Mouse (Mus musculus) A20 (cell line): Measurements from ENCODE around the gene Eno2.
"Not testable (repeated sequence)": the region's sequence is repeated elsewhere in the genome, so short reads cannot be mapped to it uniquely, and the experiment has no call there.

Experiments used
- DNase-seq: peaks from one replicate; pipeline ENCODE4 v3.0.0-alpha.2; 2011; ENCODE audit warnings: low read depth, low spot score

Gene Eno2

DNA sequence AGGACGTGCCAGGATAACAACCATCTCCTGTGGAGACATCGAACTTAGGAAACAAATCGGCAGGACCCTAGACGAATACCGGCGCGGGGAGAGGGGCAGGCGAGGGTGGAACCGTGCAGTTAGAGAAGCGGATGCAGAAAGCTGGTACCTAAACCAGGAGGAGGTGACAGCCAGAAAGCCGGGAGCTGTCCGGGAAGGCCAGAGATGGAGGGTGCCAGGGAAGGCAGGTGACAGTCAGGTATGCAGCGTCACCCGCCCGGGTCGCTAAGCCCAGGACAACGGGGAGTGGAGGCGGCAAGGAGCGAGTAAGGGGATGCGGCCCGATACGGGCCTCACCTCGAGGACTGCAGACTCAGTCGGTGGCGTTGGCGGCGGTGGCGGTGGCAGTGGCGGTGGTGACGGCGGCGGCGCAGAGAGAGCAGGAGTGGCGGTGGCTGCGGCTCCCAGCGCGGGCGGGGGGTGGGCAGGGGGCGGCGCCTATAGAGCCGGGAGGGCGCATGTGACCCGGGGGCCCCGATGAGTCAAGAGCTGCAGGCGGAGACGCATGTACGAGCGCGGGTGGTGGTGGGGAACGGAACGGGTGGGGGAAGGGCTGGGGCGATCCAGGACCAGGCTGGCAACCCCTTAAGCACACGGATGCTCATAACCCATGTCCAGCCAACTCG is at the start of gene Eno2:
Gene Eno2 (minus strand): TSS at position 573 of the 665 bp plus-strand sequence.
- DNase-seq, result peak; percentile 91

DNA sequence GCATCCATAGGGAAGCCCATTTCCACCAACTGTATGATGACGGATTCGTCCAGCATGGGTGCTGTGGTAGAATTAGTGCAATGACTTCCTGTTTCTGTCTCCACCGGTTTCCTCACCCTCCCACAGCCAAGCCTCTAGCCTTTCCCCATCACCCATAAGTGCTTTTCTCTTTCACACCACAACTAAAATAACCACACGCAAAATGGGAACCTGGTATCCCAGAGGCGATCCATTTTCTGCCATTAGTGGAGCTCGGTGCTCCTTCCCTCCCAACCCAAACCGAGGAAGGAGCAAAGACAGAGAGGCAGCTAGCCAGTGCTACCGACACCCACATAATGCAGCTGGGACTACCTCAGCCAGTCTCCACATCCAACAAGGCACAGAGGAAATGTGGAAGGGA is 48.5 kb upstream of the Eno2 start:
- no peak for DNase-seq

DNA sequence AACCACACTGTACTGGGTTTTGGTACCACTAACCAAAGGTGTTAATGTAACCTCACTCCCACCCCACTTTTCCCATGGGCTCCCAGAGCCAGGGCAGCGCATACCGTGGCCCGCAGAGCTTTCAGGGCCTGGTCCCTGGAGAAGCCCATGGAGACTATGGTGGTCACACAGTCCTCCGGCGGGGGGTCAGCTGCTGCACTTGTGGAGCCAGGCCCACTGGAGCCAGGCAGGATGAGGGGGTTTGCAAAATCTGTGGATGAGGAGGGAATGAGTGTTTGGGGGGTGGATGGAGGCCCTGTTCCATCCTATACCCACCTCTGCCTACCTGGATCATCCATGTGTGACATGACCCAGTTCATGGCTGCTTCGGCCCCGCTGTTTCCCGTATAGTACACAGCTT is 48.1 kb upstream of the Eno2 start:
- no peak for DNase-seq

DNA sequence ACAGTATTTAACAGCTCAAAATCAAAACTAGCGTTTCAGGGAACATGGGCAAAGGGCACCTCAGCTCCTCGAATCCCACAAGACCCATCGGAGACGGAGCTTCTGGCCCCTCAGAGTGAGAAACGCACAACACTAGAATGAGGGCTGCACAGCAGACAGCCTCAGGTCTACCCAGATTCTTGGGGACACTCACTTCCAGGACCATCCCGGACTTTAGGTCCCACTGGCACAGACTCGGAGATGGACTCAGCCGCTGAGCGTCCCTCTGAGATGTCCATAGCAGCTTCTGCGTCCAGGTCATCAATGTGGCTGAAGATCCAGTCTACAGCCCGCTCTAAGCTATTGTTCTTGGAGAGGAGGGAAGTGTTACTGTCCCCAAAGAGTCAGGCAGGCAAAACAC is 47.7 kb upstream of the Eno2 start:
- no peak for DNase-seq

DNA sequence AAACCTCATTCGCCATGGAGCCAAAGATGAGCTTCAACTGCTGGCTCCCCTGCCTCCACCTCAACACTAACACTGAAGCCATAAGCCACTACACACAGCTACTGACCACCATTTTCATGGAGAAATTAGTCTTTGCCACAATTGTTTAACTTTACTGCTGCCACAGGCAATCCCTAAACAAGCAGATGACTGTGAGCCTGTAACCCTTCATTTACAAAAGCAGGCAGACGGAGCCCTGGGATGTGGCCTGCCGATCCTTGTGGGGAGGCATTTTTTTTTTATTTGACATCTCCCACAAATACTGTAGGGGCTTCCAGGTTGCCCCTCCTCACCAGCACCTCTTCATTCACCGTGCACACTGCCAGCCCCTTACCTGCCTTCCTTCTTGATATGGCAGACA is 47.1 kb upstream of the Eno2 start:
- no peak for DNase-seq

DNA sequence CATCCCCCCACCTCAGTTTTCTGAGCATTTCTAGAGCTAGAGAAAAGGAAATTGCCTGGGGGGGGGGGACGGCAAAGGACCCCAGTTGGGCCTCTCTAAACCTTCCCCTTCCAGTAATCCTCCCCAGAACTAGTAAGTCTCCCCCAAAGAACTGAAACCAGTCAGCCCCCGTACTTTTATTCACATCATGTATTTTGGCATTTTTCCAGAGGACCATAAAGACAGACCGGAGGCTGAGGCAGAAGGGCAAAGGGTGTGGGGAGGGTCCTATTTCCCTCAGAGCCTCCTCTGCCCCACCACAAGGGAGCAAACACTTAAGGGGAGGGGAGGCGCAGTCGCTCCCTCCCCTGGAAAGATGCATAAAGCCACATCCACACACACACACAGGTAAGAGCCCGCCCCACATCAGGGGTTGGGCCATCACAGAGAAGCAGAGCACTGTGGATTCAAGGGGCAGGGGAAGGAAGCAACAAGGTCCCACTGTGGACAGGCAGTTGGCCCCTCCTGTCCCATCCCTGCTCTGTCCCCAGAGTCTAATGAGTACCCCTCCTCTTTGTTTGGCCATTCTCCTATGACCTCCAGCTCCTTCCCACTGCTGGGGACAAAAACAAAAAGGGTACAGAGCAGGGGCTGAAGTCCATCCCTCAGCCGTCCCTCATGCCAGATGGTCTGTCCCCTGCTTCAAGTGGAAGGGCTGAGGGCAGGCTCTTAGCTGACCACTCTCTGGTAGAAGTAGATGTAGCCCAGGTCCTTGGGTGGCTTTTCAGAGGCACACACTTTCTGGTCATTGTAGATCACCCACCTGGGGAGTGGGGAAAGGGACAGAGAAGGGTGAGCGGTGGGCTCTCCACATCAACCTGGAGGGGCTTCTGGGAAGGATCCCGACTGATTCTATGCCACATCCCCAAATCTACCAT is 45.6 kb upstream of the Eno2 start:
- no peak for DNase-seq

DNA sequence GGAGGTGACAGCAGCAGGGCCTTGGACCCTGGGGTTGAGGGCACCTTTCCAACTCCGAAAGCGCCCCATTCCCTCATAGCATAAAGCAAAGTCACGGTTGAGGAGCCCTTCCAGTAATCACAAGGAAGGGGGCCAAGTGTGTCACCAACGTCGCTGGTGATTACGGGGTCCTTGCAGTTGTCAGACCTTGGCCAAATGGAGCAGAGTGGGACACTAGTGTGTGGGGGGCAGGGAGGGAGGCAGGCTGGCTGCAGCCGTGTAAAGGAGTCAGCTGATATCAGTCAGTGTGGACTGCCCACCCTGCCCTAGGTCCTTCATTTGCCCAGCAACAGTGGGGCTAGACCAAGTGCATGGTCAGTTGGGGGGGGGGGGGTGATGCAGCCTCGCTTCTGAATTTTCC is 45.0 kb upstream of the Eno2 start:
- DNase-seq, result no peak

DNA sequence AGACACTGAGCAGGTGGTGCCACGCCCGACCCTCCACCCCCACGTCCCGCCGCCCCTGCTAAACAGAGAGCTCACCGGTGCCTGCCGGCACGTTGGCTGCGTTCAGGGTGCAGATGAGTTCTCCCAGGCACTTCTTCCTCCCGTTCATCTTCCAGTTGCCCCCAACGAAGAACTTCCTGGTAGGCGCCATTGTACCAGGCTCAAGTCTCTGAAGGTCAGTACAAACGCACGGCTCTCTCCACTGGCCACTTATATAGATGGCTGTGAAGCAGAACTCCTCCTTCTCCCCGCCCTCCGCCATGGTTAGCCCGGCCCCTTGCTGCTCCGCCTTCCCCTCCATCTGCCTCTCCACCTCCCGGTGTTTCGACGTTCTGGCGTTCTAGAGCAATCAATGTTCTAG is 44.5 kb upstream of the Eno2 start, which contains the start of gene Tpi1:
Gene Tpi1 (minus strand): TSS at position 364 of the 400 bp plus-strand sequence.
- DNase-seq, result peak; percentile 93

DNA sequence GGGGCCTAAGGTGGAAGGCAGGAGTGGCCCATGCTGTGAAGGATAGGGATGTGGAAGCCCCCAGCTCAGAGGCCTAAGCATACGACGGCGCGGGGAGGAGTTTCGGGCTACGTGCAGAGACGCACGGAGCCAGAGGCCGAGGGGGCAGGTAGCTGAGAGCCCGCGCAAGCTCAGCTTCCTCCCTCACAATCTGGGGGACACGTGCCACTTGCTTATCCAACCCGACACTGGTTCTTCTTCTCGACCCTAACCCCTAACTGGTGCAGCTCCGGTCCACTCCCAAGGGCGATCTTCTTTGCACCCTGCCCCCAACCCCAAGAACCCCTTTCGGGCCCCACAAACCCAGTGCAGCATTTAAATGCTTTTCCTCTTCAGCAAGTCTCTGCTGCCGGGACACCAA is 44.0 kb upstream of the Eno2 start:
- peak; percentile 84 for DNase-seq

DNA sequence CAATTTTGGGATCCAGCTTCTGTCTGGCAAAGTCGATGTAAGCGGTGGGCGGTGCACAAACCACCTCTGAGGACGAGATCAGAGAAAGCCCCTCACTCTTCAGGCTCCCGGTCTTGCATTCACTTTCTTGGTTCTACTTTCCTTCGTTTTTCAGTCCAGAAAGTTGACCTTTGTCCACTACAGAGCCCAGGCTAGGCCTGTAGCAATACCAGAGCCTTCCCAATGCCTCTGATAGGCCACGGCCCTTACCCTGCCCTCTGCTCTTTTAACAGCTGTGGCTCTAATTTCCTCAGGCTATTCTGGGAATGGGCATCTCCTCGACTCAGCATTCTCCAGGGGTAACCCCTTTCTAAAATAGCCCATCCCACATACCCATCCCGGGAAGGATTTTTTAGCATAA is 43.4 kb upstream of the Eno2 start:
- DNase-seq, result no peak

DNA sequence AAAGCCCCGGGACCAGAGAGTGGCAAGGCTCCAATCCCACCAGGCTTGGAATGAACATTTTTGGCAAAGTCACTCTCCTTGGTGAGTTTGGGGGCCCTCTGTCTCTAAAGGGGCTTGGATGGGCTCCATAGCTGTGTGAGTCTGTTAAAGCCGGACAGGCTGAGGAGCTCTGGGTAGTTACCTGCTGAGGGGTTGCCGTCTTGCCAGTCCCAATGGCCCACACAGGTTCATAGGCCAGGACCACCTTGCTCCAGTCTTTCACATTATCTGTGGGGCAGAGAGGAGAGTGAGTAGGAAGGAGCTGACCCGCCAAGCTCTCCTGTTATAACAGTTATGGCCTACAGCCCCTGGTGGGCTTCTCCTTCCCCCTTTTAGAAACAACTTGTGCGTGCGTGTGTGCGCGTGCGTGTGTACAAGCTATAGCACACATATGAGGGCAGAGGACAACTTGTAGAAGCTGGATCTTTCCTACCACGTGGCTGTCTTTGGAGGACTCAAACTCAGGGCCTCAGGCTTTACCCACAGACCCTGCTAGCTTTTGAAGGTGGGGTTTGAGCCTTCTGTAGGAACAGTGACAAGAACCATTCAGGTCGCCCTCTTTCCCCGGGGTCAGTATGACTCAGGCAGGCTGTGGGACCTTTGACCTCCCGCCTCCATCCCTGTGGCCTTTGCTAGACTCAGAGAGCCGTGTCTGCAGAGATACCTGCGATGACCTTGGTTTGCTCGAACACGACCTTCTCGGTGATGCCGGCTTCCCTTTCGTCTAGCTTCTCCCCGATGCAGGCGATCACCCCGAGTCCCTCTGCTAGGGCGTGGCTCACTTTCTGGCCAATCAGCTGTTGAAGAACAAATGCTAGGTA is 42.5 kb upstream of the Eno2 start:
- no peak for DNase-seq

DNA sequence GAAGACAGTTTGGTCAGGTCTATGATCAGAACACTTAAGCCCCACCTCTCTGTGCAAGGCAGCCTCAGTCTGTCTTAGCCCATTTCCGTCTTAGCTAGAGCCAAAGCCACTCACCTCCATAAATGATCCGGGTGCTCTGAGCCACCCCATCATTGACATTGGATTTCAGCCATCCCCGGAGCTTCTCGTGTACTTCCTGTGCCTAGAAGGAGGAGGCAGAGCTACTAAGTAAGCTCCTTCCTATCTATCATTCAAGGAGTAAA is 41.9 kb upstream of the Eno2 start:
- DNase-seq, result no peak

DNA sequence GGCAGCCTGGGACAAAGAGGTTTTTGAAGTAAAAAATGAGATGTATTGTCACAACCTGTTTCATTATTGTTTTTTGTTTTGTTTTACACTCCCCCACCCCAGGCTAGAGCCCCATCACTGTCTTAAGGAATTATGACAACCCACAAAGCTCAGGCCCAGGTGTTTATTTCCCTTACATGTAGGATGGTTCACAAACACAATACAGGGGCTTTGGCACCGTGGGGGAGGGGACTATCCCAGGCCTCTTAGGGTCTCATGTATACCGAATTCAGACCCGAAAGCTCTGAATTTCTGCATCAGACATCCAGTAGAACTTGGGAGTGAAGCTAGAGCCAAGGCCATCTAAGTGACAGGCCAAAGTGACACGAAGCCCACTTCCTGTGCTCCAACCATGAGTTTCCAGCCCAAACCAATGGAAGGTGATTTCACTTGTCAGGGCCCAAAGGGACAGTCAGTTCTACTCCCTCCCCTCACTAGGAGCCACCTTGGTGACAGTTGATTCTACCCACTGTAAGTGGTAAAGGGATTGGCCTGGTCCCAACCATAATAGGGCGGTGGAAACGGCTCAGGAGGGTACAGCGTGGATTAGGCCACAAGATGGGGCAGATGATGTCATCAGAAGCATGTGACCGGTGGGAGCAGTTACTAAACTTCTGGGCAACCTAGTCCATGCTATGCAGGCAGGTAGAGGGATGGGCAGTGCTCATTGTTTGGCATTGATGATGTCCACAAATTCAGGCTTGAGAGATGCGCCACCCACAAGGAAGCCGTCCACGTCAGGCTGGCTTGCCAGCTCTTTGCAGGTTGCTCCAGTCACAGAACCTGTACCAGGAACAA is 41.3 kb upstream of the Eno2 start:
- DNase-seq, result not testable (repeated sequence)

DNA sequence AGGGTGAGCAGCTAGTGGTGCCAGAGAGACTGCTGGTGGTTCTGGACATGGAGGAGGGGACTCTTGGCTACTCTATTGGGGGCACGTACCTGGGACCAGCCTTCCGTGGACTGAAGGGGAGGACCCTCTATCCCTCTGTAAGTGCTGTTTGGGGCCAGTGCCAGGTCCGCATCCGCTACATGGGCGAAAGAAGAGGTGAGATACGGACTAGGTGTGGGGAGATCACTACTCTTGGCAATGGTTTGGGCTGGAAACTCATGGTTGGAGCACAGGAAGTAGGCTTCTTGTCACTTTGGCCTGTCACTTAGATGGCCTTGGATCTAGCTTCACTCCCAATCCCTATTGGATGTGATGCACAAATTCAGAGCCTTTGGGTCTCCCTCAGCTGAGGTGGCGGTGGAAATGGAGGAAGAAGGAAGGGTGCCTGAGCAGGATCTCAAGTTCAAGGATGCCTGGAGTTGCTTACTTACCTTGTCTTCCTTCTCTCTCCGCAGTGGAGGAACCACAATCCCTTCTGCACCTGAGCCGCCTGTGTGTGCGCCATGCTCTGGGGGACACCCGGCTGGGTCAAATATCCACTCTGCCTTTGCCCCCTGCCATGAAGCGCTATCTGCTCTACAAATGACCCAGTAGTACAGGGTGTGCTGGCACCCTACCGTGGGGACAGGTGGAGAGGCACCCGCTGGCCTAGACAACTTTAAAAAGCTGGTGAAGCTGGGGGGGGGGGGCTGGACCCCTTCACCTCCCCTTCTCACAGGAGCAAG is 40.5 kb upstream of the Eno2 start:
- DNase-seq, result peak; percentile 60

DNA sequence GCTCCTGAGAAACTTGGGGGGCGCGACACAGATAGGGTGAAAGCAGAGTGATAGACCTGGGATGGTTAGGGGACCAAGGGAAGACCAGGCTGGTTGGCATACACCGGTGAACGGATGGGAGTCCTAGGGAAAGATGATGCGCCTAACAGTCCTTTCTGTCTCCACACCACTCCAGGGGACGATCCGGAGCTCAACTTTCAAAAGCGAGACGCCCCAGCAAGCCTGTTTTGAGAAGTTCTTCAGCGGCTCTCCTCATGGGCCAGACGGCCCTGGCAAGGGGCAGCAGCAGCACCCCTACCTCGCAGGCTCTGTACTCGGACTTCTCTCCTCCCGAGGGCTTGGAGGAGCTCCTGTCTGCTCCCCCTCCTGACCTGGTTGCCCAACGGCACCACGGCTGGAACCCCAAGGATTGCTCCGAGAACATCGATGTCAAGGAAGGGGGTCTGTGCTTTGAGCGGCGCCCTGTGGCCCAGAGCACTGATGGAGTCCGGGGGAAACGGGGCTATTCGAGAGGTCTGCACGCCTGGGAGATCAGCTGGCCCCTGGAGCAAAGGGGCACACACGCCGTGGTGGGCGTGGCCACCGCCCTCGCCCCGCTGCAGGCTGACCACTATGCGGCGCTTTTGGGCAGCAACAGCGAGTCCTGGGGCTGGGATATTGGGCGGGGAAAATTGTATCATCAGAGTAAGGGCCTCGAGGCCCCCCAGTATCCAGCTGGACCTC is 39.7 kb upstream of the Eno2 start:
- no peak for DNase-seq

DNA sequence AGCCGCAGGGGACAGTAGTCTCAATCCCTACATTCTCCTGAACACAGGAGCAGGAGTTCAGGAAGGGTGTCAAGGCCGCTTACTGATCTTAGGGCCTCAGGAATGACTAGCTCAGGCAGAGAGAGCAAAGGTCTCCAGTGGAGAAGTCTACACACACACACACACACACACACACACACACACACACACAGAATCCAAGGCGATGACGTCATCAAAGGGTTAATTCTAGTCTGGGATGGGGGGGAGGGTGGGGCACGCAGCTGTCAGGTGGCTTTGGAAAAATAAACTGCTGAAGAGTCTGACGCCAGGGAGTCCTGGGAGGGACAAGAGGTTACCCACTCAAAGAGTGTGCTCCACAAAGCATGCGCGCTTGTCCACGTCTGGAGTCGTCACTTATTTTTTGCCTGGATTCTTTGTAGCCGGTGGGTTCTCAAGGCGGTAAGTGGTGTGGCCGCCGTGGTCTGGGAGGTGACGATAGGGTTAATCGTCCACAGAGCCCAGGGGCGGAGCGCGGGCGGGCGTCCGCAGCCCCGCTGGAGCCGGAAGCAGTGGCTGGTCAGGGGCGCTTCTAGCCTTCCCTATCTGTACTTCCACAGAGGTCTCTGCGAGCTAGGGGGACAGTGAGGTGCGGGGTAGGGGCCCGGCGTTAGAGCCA is 39.0 kb upstream of the Eno2 start, which contains the start of gene Spsb2:
Gene Spsb2 (plus strand): TSS at position 304 of the 655 bp plus-strand sequence.
- DNase-seq, result peak; percentile 21

DNA sequence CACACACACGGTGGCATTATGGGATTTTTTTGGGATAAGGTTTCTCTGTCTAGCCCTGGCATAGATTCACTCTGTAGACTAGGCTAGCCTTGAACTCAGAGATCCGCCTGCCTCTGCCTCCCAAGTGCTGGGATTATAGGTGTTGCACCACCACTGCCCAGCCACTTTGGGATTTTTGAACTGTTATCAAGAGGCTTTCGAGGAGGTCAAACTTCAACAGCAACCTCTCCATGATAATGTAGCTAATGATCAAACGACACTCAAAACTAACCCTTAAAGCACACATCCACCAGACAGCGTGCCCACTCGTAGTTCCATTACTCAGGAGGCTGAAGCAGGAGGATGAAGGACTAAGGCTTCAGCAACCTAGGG is 38.5 kb upstream of the Eno2 start:
- no peak for DNase-seq

DNA sequence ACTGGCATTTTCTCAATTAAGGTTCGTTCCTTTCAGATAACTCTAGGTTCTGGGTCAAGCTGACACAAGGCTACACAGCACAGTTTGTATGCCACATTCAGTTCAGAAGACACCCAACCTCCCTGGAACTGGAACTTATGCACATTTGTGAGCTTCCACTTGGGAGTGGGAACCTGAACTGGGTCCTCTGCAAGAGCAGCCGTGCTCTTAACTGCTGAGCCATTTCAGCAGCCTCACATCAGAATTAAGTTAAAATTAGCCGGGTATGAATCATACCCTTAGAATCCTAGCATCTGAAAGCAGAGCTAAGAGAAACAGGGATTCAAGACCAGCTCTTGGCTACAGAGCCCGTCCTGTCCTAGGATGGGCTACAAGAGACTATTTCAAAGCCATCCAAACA is 37.9 kb upstream of the Eno2 start:
- DNase-seq, result peak; percentile 33

DNA sequence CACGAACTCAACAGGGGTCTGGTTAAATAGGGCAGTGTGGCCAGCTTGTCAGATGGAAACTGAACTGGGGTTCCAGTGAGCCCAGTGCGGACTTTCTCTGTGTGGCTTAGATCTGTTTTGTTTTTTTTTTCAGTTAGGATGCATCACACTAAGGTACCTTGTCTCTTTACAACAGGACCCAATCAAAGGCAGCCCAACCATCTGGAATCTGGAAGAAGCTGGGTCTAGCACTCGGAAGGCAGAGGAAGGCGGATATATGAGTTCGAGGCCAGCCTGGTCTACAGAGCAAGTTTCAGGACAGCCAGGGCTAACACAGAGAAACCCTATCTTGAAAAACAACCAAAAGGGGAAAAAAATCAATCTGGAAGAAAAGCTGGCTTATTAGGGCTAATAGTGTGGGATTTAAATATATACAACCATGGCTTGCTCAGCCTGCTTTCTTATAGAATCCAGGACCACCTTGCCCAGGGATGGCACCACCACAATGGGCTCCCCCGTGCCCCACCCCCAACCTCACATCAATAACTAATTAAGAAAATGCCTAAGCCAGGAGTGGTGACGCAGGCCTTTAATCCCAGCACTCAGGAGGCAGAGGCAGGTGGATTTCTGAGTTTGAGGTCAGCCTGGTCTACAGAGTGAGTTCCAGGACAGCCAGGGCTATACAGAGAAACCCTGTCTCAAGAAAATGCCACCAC is 37.1 kb upstream of the Eno2 start:
- no peak for DNase-seq
